Mouse (Mus musculus) ES-Bruce4 (cell line): ENCODE results near the gene Neurog2.

Source experiments
- CTCF ChIP-seq: IDR thresholded peaks from one replicate; pipeline ENCODE4 v1.8.1; 2011; ENCODE audit warnings: low read depth, low read length
- POLR2A ChIP-seq: IDR thresholded peaks from one replicate; pipeline ENCODE4 v1.8.1; 2011; ENCODE audit warnings: low read length; ENCODE audit not compliant: insufficient read depth

DNA sequence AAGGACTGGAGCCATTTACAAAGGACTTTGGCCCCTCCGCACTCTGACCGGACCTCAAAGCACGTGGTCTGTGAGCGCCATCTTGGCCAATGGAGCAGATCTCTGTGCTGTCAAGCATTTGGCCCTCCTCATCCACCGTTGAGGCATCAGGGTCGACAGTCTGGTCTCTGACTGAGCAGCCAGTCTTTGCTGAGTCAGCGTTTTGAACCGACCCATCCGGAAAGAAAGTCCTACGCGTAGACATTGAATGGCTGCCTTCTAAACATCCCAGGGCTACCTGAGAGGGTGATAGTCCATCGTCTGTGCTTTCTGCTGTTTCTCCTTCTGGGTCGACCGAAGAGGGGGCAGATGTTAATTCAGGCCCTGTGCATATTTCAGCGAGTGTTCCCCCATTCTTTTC is 46.8 kb downstream of the Neurog2 start:
- TF ChIP-seq CTCF (no peak), POLR2A (no peak)
